Comparison of ENCODE assay signal across 14 mouse cellular contexts in genomic region chr6:54866731-54867410, GRCm38 (mm10). TPM values are rescaled to one million over a fixed set of nuclear protein-coding genes. Genes with fewer than 3 reads are reported as not detected.
DNase-seq lines count a peak whose midpoint lies in the region; ATAC-seq lines count a peak whose summit lies in the region.
"Had no signal": no experiment of that assay in that cellular context is flagged by ENCODE, and none has a peak within 500 bp of the region (broad histone marks: within the 10 kb centered on the region; RNA-seq: fewer than 3 reads in every experiment).

No protein-coding gene starts in this region.

- peaks cover 5% of the 10 kb centered on the region; the same call in 1 of the 2 replicates for H3K4me1 ChIP-seq in stomach, embryonic 16.5 days (ENCODE audit: control insufficient read depth, insufficient read depth, low read length)

- no peaks in the 10 kb centered on the region for H3K9me3 ChIP-seq in stomach, embryonic 16.5 days (replicated peaks; ENCODE audit: control insufficient read depth, low read length)

- no peaks in the 10 kb centered on the region for H3K36me3 ChIP-seq in stomach, embryonic 16.5 days (ENCODE audit: control insufficient read depth, insufficient read depth, low read length)

- H3K27ac ChIP-seq in stomach, embryonic 16.5 days (ENCODE audit: low read length): peak overlapping the region; percentile 60
- H3K27ac ChIP-seq: hindbrain, postnatal 0 days; layer of hippocampus, adult 2 months; limb, embryonic 12.5 days had no signal

- peak; percentile 48 for DNase-seq in lung, postnatal 25 days (ENCODE audit: low spot score)
- no peak for DNase-seq in lung, postnatal 14 days
- peak; percentile 86 for DNase-seq in NIH3T3 (ENCODE audit: low read depth)
- DNase-seq in adrenal gland, adult 18-20 months (ENCODE audit: low spot score in 2 of 2): no peak
- DNase-seq in left cerebral cortex, adult 18-20 months (ENCODE audit: low spot score in 2 of 2): no peak
- DNase-seq: embryo, embryonic 11 days; gastrocnemius, postnatal 25 days; lung, postnatal 10 days had no signal

- peak; percentile 65 for ATAC-seq in inflammation-experienced regulatory T-cells, adult 6 months
- ATAC-seq in stomach, embryonic 16.5 days (ENCODE audit: insufficient read depth, low FRiP score): peak; percentile 76
- ATAC-seq: forebrain, embryonic 14.5 days; hindbrain, postnatal 0 days had no signal

- no peak overlapping the region for H3K4me2 ChIP-seq in stomach, embryonic 16.5 days (ENCODE audit: low read depth, low read length)
- H3K4me2 ChIP-seq: limb, embryonic 12.5 days had no signal

- no peak overlapping the region for H3K4me3 ChIP-seq in stomach, embryonic 16.5 days (replicated peaks; ENCODE audit: low read length)
- H3K4me3 ChIP-seq: layer of hippocampus, adult 2 months; limb, embryonic 12.5 days had no signal

- WGBS in stomach, embryonic 16.5 days: 54% methylated on average over 5 of the region's 5 CpGs

- H3K27me3 ChIP-seq in stomach, embryonic 16.5 days (ENCODE audit: control insufficient read depth, insufficient read depth, low read length): no peaks in the 10 kb centered on the region
- H3K27me3 ChIP-seq: limb, embryonic 12.5 days had no signal

- H3K9ac ChIP-seq in stomach, embryonic 16.5 days (ENCODE audit: low read length): no peak overlapping the region
- H3K9ac ChIP-seq: limb, embryonic 12.5 days had no signal

RNA-seq across cellular contexts. Expression of gene Znrf2, which starts 50.2 kb away (rescaled TPM):
- 10 to 100 TPM; 22.3 to 28.7 (median 23.7) TPM for polyA plus RNA-seq in inflammation-experienced regulatory T-cells, adult 6 months (2017; shearing (Covaris generic))
- 4.5 and 5.3 TPM in 2 replicates for polyA plus RNA-seq in stomach, embryonic 16.5 days (2015; fragmentation: Nextera tagmentation; extraction: Ambion mirVana)
- total RNA-seq in adrenal gland, adult 18-20 months (2021): 10 to 100 TPM; 39.3 to 51.6 TPM
- 10 to 100 TPM; 12.6 to 14.6 TPM for total RNA-seq in left cerebral cortex, adult 18-20 months (2021)

Comparison
In these comparisons a context has a peak if more than half of its experiments do, and no peak if none do; other contexts are left out.
1. DNase-seq: peak in lung, postnatal 25 days (single experiment) and NIH3T3 (single experiment); none in lung, postnatal 14 days (single experiment), adrenal gland, adult 18-20 months (0 of 2) and left cerebral cortex, adult 18-20 months (0 of 2).